Mouse (Mus musculus): ENCODE data around the gene Dusp10.

DNA sequence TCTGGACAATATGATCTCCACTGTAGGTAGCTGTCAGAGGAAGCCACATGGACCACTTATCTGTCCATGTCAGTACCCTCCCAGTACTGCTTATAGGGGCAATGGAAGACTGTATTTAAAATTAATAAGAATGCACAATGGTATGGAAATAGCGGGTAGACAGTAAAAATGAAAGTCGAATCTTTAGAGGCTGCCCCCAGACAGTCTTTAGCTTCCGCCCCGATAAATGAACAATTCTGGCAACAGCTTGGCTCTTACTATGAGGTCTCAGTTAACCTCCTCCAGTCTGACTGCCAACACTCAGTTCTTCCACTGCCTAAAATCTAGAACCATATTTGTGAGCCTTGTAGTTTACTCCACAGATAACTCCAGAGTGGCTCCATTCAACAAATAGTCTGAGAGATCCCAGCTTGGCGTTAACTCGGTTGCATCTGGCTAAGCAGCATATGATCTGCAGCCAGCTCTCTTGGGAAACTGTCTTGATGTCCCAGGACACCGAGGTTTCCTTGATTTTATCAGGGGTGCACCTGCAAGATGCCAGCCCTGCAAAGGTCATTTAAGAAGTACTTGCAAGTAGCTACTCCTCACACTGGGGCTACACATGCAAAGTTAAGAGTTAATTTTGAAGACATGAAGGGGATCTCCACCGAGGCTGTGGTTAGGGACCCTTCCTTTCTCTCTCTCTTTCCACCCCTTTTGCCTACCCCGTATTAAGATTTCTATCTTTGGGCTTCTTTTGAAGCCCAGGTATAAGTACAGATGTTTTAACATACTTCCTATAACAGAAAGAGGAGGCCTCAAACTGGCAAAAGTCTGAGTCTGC lies 88.0 kb downstream of the Dusp10 start:
- TF ChIP-seq TAL1 (IDR thresholded peaks at IDR 0.05; ENCODE audit: low read length) (no peak), GATA1 (IDR thresholded peaks at IDR 0.05; ENCODE audit: low read length) (no peak)

Data from erythroblast, embryonic 14.5 days (primary cell).